8 mouse cellular contexts compared by ENCODE assay signal in the genomic region with DNA sequence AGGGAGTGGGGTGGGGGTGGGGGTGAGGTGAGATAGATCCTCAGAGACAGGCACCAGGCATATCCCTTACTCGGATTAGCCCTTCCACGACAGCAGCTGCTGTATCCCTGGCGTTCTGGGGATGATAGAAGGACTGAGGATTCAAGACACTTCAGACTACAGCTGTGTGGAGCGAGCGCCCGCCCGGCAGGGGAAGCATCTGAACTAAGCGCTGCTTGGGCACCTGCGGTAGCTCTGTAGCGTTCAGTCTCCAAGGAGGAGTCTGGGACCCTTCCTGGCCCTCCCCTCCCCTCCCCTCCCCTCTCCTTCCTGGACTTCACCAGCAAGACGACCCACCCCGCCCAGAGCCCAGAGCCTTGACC. TPM values are rescaled to one million over a fixed set of nuclear protein-coding genes. Genes with fewer than 3 reads are reported as not detected.
DNase-seq lines count a peak whose midpoint lies in the region; ATAC-seq and TF ChIP-seq lines count a peak whose summit lies in the region.

No protein-coding gene starts in this region.

- no peak overlapping the region for H3K27ac ChIP-seq in liver, adult 2 months (replicated peaks; ENCODE audit: insufficient read depth, low read depth, low read length)
- no peak overlapping the region for H3K27ac ChIP-seq in embryonic facial prominence, embryonic 10.5 days (replicated peaks)
- H3K27ac ChIP-seq in hindbrain, embryonic 16.5 days (ENCODE audit: low read depth, low read length): peak overlapping the region; percentile 29; the same call in 1 of the 2 replicates

- H3K4me3 ChIP-seq in liver, adult 2 months (ENCODE audit: insufficient read depth, low read depth, low read length): peak overlapping the region; percentile 43; the same call in 1 of the 2 replicates
- peak overlapping the region; percentile 56 for H3K4me3 ChIP-seq in embryonic facial prominence, embryonic 10.5 days
- peak overlapping the region; percentile 56 for H3K4me3 ChIP-seq in hindbrain, embryonic 16.5 days (ENCODE audit: low read length)
- peak overlapping the region; percentile 12 for H3K4me3 ChIP-seq in myocyte

- H3K36me3 ChIP-seq in liver, adult 2 months (ENCODE audit: control insufficient read depth, insufficient read depth, low read length): no peaks in the 10 kb centered on the region
- H3K36me3 ChIP-seq in embryonic facial prominence, embryonic 10.5 days (replicated peaks): no peaks in the 10 kb centered on the region
- no peaks in the 10 kb centered on the region for H3K36me3 ChIP-seq in hindbrain, embryonic 16.5 days (ENCODE audit: control insufficient read depth, insufficient read depth, low read length)
- no peaks in the 10 kb centered on the region for H3K36me3 ChIP-seq in myocyte (ENCODE audit: control insufficient read depth, insufficient read depth)

- H3K9ac ChIP-seq in liver, adult 2 months (ENCODE audit: low read depth, low read length): no peak overlapping the region
- H3K9ac ChIP-seq in hindbrain, embryonic 16.5 days (ENCODE audit: low read depth, low read length): peak overlapping the region; percentile 75

- H3K4me1 ChIP-seq in liver, adult 2 months (ENCODE audit: control insufficient read depth, insufficient read depth, low read length): peaks cover 3% of the 10 kb centered on the region; the same call in 1 of the 2 replicates
- H3K4me1 ChIP-seq in embryonic facial prominence, embryonic 10.5 days: peaks cover 27% of the 10 kb centered on the region
- peaks cover 26% of the 10 kb centered on the region for H3K4me1 ChIP-seq in hindbrain, embryonic 16.5 days (ENCODE audit: control insufficient read depth, insufficient read depth, low read depth, low read length)

- ATAC-seq in hindbrain, embryonic 16.5 days: peak; percentile 53

- DNase-seq in liver, adult 2 months (ENCODE audit: extremely low read depth, low read depth, low spot score): no peak
- DNase-seq in liver (no peak), adipocyte (ENCODE audit: low spot score) (no peak)
- no peak for DNase-seq in embryonic facial prominence, embryonic 10.5 days (ENCODE audit: low spot score)
- DNase-seq in kidney, postnatal 4 days: no peak
- DNase-seq in lung, postnatal 4 days: no peak

- no peak overlapping the region for H3ac ChIP-seq in myocyte (ENCODE audit: control insufficient read depth, insufficient read length)

- TF ChIP-seq POLR2A in liver, adult 2 months (IDR thresholded peaks at IDR 0.05; ENCODE audit: extremely low read depth, insufficient read depth, low read length): no peak
- TF ChIP-seq POLR2A in myocyte (IDR thresholded peaks at IDR 0.05; ENCODE audit: insufficient read length, low read depth): no peak

- no peaks in the 10 kb centered on the region for H3K79me2 ChIP-seq in liver, adult 2 months (ENCODE audit: control insufficient read depth, insufficient read depth, low read length)
- H3K79me2 ChIP-seq in myocyte (ENCODE audit: control insufficient read depth, insufficient read depth): no peaks in the 10 kb centered on the region

- H3K4me2 ChIP-seq in hindbrain, embryonic 16.5 days (ENCODE audit: low read length): peak overlapping the region; percentile 100
- H3K4me2 ChIP-seq in myocyte (ENCODE audit: low read depth): peak overlapping the region; percentile 80

- H3K9me3 ChIP-seq in embryonic facial prominence, embryonic 10.5 days: no peaks in the 10 kb centered on the region
- no peaks in the 10 kb centered on the region for H3K9me3 ChIP-seq in hindbrain, embryonic 16.5 days (ENCODE audit: control insufficient read depth, low read length)

- WGBS in liver, adult 2 months: 1% methylated on average over 12 of the region's 12 CpGs
- WGBS in embryonic facial prominence, embryonic 10.5 days: 2% methylated on average over 12 of the region's 12 CpGs
- WGBS in hindbrain, embryonic 16.5 days: 0% methylated on average over 12 of the region's 12 CpGs

- H3K27me3 ChIP-seq in liver, adult 2 months (ENCODE audit: control insufficient read depth, insufficient read depth, low read length): peaks cover 8% of the 10 kb centered on the region; the same call in 1 of the 2 replicates
- peaks cover 50% of the 10 kb centered on the region for H3K27me3 ChIP-seq in embryonic facial prominence, embryonic 10.5 days (replicated peaks; ENCODE audit: low read depth, poor library complexity, severe bottlenecking)
- no peaks in the 10 kb centered on the region; the same call in 1 of the 2 replicates for H3K27me3 ChIP-seq in hindbrain, embryonic 16.5 days (replicated peaks; ENCODE audit: control insufficient read depth, insufficient read depth, low read length)
- H3K27me3 ChIP-seq in myocyte (ENCODE audit: control insufficient read depth, insufficient read depth, insufficient read length): no peaks in the 10 kb centered on the region

- no peak for TF ChIP-seq CTCF in liver, adult 2 months (IDR thresholded peaks at IDR 0.05; ENCODE audit: low read depth, low read length)

TF ChIP-seq in myocyte, 11 proteins besides CTCF, POLR2A, EP300 and RAD21:
- no peak for TF ChIP-seq TCF3 (IDR thresholded peaks at IDR 0.05; ENCODE audit: insufficient read length, low read depth)
- TF ChIP-seq USF1 (IDR thresholded peaks at IDR 0.05; ENCODE audit: low read depth): no peak
- TF ChIP-seq SRF (IDR thresholded peaks at IDR 0.05; ENCODE audit: control insufficient read depth, insufficient read length, low read depth): no peak
- TF ChIP-seq CEBPB (IDR thresholded peaks at IDR 0.05; ENCODE audit: insufficient read depth, poor library complexity, severe bottlenecking): no peak
- no peak for TF ChIP-seq MAX (IDR thresholded peaks at IDR 0.05; ENCODE audit: low read depth)
- no peak for TF ChIP-seq MYOD1 (IDR thresholded peaks at IDR 0.05; ENCODE audit: control insufficient read depth in 1 of 3, insufficient read length in 2 of 3, low read depth in 2 of 3)
- TF ChIP-seq MYOG (IDR thresholded peaks at IDR 0.05; ENCODE audit: control insufficient read depth in 1 of 3, insufficient read depth in 1 of 3, insufficient read length in 2 of 3, low read depth in 2 of 3): no peak
TF ChIP-seq in myocyte: peak in this region for 0.

RNA-seq across cellular contexts. Expression of a gene that starts 54.6 kb away (rescaled TPM):
- total RNA-seq in liver, adult 2 months (2014; rRNA removed): 0.07 TPM in 1 of 2 replicates, not detected in the other
- polyA plus RNA-seq in liver, adult 2 months (2012; rRNA removed): 0.06 TPM in 1 of 2 replicates, not detected in the other
- polyA plus RNA-seq in embryonic facial prominence, embryonic 10.5 days (2016; fragmentation: Nextera tagmentation; extraction: Ambion mirVana): 0.06 and 0.13 TPM in 2 replicates
- polyA plus RNA-seq in hindbrain, embryonic 16.5 days (2015; fragmentation: Nextera tagmentation; extraction: Ambion mirVana): 5.7 and 6.5 TPM in 2 replicates
- 0.11 TPM for polyA plus RNA-seq in myocyte (2012; fragmentation: generic; extraction: Trizol)
